Mouse (Mus musculus): ENCODE results near the gene Wfdc3. TPM values are rescaled to one million over a fixed set of nuclear protein-coding genes. Genes with fewer than 3 reads are reported as not detected.
A peak's percentile ranks its signal among the peaks of the same experiment; 100 is the strongest.

Gene Wfdc3
- not detected in 2 replicates for polyA plus RNA-seq (2012; ENCODE audit: insufficient read depth, insufficient read length, missing spikeins)

DNA sequence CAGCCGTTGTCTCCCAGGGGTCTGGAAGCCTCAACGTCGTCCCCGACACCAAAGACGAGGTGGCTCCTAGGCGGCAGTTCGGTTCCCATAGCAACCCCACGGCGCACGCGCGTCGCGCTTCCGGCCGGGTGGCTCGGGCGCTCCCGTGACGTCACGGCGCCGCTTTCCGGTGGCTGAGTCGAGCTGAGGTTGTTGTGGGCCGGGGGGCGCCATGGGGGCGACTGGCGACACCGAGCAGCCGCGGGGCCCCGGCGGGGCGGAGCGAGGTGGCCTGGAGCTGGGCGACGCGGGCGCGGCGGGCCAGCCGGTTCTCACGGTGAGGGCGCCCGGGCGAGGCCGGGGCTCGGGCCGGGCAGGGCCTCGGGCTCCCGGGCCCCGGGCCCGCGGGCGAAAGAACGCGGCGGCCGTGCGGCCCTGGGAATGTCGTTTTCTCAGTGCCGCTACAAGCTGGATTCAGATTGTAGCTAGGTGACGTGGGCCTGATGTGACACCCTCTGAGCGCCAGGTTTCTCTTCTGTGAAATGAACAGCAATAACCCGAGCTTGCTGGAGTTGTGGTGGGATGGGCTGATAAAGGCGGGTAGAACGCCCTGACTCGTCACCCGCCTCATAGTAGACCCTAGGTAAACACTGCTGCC lies at the start of gene Wfdc3, which contains the start of gene Dnttip1:
Gene Wfdc3, minus strand, starts transcription at position 89 of the 637 bp plus-strand sequence.
Gene Dnttip1, plus strand, starts transcription at position 141 of the 637 bp plus-strand sequence.
- peaks cover 21% of the 10 kb centered on the region for H3K4me1 ChIP-seq (ENCODE audit: control insufficient read depth, insufficient read depth, low read length)
- peak within 1 kb of the TSS; percentile 96 for H3K4me3 ChIP-seq (ENCODE audit: insufficient read depth, low read length)
- no peak for TF ChIP-seq POLR2A (IDR thresholded peaks at IDR 0.05; ENCODE audit: borderline replicate concordance, low read depth, low read length)
- TF ChIP-seq CTCF (IDR thresholded peaks at IDR 0.05; ENCODE audit: low read depth, low read length) = no peak
- peak within 1 kb of the TSS; percentile 25; the same call in 1 of the 2 replicates for H3K27ac ChIP-seq (ENCODE audit: insufficient read depth, low read depth, low read length)

DNA sequence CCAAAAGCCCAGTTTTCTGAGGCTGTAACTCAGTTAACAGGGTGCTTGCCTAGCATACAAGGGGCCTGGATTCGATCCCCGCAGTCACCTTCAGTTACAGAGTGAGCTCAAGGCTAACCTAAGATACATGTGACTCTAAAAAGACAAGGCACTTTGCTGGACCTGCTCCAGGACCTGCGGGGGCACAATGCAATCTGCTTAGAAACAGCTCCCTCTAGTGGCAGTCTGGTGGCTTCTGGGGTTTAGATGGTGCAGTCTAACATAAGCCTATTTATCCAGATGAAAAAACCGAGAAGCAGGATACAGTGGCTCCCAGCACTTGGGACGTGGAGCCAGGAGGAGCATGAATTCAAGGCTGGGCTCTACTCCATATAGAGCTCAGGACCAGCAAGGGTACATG lies 48.6 kb upstream of the Wfdc3 start:
- Histone ChIP-seq H3K27ac (ENCODE audit: insufficient read depth, low read depth, low read length) (no peak overlapping the region), H3K4me3 (ENCODE audit: insufficient read depth, low read length) (no peak overlapping the region), H3K4me1 (ENCODE audit: control insufficient read depth, insufficient read depth, low read length) (peaks cover 6% of the 10 kb centered on the region)
- TF ChIP-seq POLR2A (IDR thresholded peaks at IDR 0.05; ENCODE audit: borderline replicate concordance, low read depth, low read length) (no peak), CTCF (IDR thresholded peaks at IDR 0.05; ENCODE audit: low read depth, low read length) (peak; percentile 82)

DNA sequence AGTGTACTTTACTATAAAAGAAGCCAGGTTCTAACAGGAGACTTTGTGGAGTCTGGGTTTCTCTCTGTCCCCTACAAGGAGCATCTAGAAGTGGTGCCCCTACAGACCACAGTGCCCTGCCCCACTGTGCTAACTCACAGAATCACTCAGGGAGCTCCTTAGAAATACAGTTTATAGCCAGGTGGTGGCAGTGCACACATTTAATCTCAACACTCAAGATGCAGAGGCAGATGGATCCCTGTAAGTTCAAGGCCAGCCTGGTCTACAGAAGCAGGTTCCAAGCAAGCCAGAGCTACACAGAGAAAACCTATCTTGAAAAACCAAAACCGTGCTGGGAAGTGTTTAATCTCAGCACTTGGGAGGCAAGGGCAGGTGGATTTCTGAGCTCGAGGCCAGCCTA lies 48.0 kb upstream of the Wfdc3 start:
- peaks cover 6% of the 10 kb centered on the region for H3K4me1 ChIP-seq (ENCODE audit: control insufficient read depth, insufficient read depth, low read length)
- TF ChIP-seq CTCF (IDR thresholded peaks at IDR 0.05; ENCODE audit: low read depth, low read length) (no peak), POLR2A (IDR thresholded peaks at IDR 0.05; ENCODE audit: borderline replicate concordance, low read depth, low read length) (no peak)
- H3K27ac ChIP-seq (ENCODE audit: insufficient read depth, low read depth, low read length) = no peak overlapping the region
- no peak overlapping the region for H3K4me3 ChIP-seq (ENCODE audit: insufficient read depth, low read length)

DNA sequence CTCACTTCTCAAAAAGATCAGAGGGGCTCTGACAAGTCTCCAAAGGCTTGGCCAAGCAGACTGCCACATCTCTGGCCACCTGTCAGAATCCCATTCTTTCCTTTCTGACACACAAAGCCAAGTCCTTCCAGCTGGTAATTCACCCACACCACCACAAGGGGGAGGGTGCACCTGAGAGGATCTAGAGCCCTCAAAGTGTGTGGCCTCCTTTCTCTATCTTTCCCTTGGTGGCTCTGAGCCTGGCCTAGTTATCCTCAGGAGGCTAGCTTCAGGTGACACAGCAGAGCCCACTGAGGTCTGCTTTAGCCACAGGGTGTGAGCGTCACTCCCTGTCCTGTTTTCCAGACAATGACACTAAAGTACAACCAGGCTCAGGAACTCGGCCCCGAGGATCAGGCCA lies 47.5 kb upstream of the Wfdc3 start:
- peak; percentile 28; the same call in 1 of the 2 replicates for TF ChIP-seq CTCF (IDR thresholded peaks at IDR 0.05; ENCODE audit: low read depth, low read length)
- no peak for TF ChIP-seq POLR2A (IDR thresholded peaks at IDR 0.05; ENCODE audit: borderline replicate concordance, low read depth, low read length)
- H3K4me1 ChIP-seq (ENCODE audit: control insufficient read depth, insufficient read depth, low read length) = peaks cover 6% of the 10 kb centered on the region
- H3K4me3 ChIP-seq (ENCODE audit: insufficient read depth, low read length) = no peak overlapping the region
- H3K27ac ChIP-seq (ENCODE audit: insufficient read depth, low read depth, low read length) = no peak overlapping the region

DNA sequence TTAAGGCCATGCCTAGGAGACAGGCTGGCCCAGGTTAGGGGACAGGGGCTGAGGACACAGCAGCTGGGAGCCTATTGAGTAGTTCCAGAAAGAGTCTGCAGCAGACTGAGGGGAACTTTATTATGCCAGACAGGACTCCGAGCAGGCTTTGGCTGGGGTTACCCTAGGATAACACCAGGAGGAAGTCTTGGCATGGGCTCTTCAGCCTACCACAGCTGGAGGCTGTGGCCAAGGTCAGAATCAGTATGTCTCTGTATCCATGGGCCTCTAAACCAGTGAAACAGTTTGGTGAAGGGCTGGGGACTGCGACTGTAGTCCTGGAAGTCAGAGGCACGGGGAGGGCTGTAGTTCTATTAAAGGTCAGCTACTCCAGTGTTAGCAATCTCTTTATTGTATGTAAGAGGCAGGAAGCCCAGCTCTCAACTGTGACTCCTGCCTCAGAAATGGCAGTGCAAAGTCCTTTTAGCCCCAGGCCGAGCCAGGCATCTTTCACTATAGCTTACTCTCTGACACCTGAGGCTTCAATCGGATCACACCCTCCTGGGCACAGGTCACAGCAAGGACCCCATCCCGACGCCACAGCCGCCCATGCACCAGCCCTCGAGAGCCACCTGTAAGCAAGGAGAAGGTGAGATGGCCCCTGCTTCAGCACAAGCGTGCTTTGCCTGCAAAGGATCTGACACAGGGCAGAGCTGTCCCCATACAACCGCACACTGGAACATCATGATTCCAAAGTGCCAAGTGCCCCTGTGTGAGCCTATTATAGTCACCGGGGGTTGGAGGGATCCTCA lies 46.9 kb upstream of the Wfdc3 start:
- peaks cover 6% of the 10 kb centered on the region for H3K4me1 ChIP-seq (ENCODE audit: control insufficient read depth, insufficient read depth, low read length)
- H3K27ac ChIP-seq (ENCODE audit: insufficient read depth, low read depth, low read length) = no peak overlapping the region
- TF ChIP-seq CTCF (IDR thresholded peaks at IDR 0.05; ENCODE audit: low read depth, low read length) (no peak), POLR2A (IDR thresholded peaks at IDR 0.05; ENCODE audit: borderline replicate concordance, low read depth, low read length) (no peak)

DNA sequence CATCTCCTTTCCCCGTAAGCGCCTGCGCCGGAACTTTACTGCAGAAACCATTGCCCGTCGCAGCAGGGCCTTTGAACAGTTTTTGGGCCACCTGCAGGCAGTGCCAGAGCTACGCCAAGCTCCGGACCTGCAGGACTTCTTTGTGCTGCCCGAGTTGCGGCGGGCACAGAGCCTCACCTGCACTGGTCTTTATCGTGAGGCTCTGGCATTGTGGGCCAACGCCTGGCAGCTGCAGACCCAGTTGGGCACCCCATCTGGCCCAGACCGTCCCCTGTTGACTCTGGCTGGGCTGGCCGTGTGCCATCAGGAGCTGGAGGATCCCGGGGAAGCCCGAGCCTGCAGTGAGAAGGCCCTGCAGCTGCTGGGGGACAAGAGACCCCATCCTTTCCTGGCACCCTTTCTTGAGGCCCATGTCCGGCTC lies 46.1 kb upstream of the Wfdc3 start:
- Histone ChIP-seq H3K4me1 (ENCODE audit: control insufficient read depth, insufficient read depth, low read length) (peaks cover 9% of the 10 kb centered on the region), H3K27ac (ENCODE audit: insufficient read depth, low read depth, low read length) (no peak overlapping the region), H3K4me3 (ENCODE audit: insufficient read depth, low read length) (no peak overlapping the region)
- TF ChIP-seq CTCF (IDR thresholded peaks at IDR 0.05; ENCODE audit: low read depth, low read length) (no peak), POLR2A (IDR thresholded peaks at IDR 0.05; ENCODE audit: borderline replicate concordance, low read depth, low read length) (no peak)

More for the DNA sequence above, 46.9 kb upstream of the Wfdc3 start:
- no peak overlapping the region for H3K4me3 ChIP-seq (ENCODE audit: insufficient read depth, low read length)

DNA sequence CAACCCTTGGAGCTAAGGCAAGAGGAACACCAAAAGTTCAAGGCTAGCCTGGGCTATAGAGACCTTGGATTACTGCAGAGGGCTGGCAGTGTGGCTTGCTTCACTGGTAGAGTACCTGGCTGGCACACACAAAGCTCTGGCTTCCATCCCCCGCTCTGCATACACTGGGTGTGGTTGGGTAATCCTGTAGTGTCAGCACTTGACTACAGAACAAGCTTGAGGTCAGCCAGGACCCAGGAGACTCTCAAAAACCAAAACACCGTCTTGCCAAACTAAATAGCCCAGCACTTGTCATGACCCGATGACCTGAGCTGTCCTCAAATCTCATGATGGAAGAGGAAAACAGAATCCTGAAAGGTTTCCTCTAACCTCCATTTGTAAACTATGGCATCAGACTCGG lies 44.7 kb upstream of the Wfdc3 start:
- Histone ChIP-seq H3K27ac (ENCODE audit: insufficient read depth, low read depth, low read length) (no peak overlapping the region), H3K4me3 (ENCODE audit: insufficient read depth, low read length) (no peak overlapping the region), H3K4me1 (ENCODE audit: control insufficient read depth, insufficient read depth, low read length) (peaks cover 13% of the 10 kb centered on the region)
- TF ChIP-seq CTCF (IDR thresholded peaks at IDR 0.05; ENCODE audit: low read depth, low read length) (no peak), POLR2A (IDR thresholded peaks at IDR 0.05; ENCODE audit: borderline replicate concordance, low read depth, low read length) (no peak)

DNA sequence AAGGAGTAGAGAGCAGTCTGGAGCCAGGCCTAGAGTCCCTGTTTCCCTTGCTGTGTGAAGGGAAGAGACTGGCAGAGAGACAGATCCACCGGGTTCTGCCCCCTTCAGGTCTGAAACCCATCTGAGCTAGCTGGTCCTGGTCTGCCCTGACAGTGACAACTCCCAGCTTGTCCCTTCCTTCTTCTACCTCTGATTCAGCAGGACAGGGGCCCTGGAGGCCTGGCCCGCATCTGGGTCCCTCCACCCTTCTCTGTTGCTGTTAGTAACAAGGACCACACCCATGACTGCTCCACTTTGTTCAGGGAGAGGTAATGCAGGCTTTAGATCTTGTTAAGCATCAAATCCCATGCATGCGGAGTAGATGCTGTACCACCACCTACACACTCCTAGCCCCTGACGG lies 42.7 kb upstream of the Wfdc3 start:
- Histone ChIP-seq H3K4me1 (ENCODE audit: control insufficient read depth, insufficient read depth, low read length) (peaks cover 17% of the 10 kb centered on the region), H3K4me3 (ENCODE audit: insufficient read depth, low read length) (no peak overlapping the region), H3K27ac (ENCODE audit: insufficient read depth, low read depth, low read length) (no peak overlapping the region)
- no peak for TF ChIP-seq POLR2A (IDR thresholded peaks at IDR 0.05; ENCODE audit: borderline replicate concordance, low read depth, low read length)
- no peak for TF ChIP-seq CTCF (IDR thresholded peaks at IDR 0.05; ENCODE audit: low read depth, low read length)

DNA sequence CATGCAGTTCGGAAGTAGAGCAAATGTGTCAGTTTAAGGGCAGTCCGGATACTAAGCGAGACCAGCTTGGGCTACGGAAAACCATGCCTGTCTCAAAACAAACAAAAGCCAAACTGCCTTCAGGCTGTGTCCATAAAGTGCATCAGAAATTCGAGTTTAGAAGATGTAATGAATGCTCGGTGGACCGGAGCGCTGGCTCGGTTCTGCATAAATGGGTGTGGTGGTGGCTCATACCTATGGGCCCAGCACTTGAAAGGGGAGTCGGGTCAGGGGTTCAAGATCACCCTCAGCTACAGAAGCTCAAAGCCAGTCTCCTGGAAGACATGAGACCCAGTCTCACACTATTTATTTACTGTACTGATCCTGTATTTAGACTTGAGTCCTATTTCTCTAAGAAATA lies 42.0 kb upstream of the Wfdc3 start:
- no peak overlapping the region for H3K4me3 ChIP-seq (ENCODE audit: insufficient read depth, low read length)
- TF ChIP-seq CTCF (IDR thresholded peaks at IDR 0.05; ENCODE audit: low read depth, low read length) (no peak), POLR2A (IDR thresholded peaks at IDR 0.05; ENCODE audit: borderline replicate concordance, low read depth, low read length) (no peak)
- H3K4me1 ChIP-seq (ENCODE audit: control insufficient read depth, insufficient read depth, low read length) = peaks cover 17% of the 10 kb centered on the region
- no peak overlapping the region for H3K27ac ChIP-seq (ENCODE audit: insufficient read depth, low read depth, low read length)

DNA sequence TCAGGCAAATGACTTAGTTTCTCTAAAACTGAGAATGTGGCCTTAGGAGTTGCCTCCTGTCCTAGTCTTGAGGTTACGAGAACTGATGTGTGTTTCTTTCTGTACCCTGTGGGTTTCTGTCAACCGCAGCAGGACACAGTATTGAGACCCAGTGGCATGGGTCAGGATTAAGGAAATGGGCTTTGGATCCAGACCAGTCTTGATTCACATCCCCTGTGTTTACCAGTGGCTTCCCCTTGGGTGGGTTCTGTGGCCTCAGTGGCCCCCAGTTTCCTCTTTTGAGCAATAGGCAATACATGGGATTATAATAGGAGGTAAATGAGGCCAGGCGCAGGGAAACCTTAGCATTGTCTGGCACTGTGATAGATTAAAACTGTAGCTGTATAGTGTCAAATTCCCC lies 41.3 kb upstream of the Wfdc3 start:
- TF ChIP-seq POLR2A (IDR thresholded peaks at IDR 0.05; ENCODE audit: borderline replicate concordance, low read depth, low read length) (no peak), CTCF (IDR thresholded peaks at IDR 0.05; ENCODE audit: low read depth, low read length) (no peak)
- Histone ChIP-seq H3K4me1 (ENCODE audit: control insufficient read depth, insufficient read depth, low read length) (peaks cover 17% of the 10 kb centered on the region), H3K4me3 (ENCODE audit: insufficient read depth, low read length) (no peak overlapping the region; the same call in 1 of the 2 replicates), H3K27ac (ENCODE audit: insufficient read depth, low read depth, low read length) (no peak overlapping the region)

All from bone marrow macrophage, adult 2 months (primary cell).